Mouse (Mus musculus): ENCODE results near the gene Smyd5.

DNA sequence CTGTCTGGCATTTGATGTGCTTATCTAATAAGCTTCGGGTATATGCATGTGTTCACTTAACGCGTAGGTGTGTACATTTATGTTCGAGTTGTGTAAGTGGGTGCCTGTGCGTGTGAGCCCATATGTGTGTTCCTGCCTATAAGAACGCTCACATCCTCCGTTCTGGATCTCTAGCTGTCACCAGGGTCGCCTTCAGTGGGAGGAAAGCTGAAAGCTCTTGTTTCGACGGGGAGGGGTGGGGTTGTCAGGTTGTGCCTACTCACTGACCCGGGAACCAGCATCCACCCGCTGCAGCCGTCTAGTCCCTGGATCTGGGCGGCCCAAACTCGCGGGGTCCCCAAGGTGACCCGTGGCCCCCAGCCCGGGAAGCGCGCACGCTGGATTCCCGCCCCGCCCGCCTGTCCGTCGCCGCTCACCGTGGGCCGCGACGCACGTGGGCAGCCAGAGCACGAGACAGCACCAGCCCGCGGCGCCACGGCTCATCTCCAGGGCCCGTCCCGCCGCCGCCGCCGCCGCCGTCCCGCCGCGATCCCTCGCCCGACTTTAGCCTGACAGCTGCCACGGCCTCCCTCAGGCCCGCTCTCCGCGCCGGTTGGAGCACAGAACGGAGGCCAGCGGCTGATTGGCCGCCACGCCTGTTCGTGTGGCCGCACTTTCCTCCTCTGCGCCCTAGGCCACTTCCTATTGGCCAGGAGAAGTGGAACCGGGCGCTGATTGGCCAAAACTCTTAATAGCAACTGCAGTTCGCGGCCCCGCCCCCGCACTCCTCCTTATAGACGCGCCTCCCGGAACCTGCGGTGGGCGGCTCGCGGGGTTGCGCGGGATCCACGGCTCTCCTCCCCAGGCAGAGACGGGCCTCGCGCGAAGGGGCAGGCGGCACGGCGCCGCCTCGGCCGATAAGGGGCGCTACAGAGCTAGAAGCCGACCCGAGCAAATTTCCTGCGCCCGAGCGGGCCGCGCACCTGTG is 19.2 kb downstream of the Smyd5 start, which contains the start of gene Cct7:
- TF ChIP-seq GATA1 (IDR thresholded peaks at IDR 0.05; ENCODE audit: low read length) (no peak), TAL1 (IDR thresholded peaks at IDR 0.05; ENCODE audit: low read length) (no peak)
